Mouse (Mus musculus): Measurements from ENCODE around the gene Rad54l2.

DNA sequence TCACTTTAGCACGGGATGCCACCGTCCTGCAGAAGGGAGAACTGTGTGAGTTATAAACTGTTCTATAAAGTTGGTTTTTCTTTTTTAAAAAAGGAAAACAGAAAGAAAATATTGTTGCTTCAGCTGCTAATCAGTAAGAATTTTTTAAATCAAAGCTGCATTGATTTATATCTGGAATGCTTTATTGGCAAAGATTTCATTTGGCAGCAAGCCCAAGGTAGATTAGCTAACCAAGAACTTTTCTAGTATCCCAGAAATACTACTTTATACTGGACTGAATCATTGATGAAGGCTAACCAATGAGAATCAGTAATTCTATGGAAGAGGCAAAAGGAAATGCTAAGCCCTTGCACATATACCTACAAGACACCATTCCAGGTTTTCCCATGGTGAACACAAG is 72.8 kb downstream of the Rad54l2 start:
- TF ChIP-seq CTCF (IDR thresholded peaks at IDR 0.05; ENCODE audit: control insufficient read depth, insufficient read depth, insufficient read length), result no peak
- no peak for TF ChIP-seq MAX (IDR thresholded peaks at IDR 0.05)
- TF ChIP-seq MYOD1 (IDR thresholded peaks at IDR 0.05; ENCODE audit: control insufficient read depth, insufficient read length, low read depth), result no peak
- no peak for TF ChIP-seq USF1 (IDR thresholded peaks at IDR 0.05; ENCODE audit: low read depth)
- TF ChIP-seq CEBPB (IDR thresholded peaks at IDR 0.05; ENCODE audit: low read depth), result no peak
- no peak for TF ChIP-seq MYOG (IDR thresholded peaks at IDR 0.05; ENCODE audit: control insufficient read depth, extremely low read depth, insufficient read length)
- TF ChIP-seq FOSL1 (IDR thresholded peaks at IDR 0.05; ENCODE audit: insufficient read depth, low read length, poor library complexity, severe bottlenecking), result no peak
